Comparison of ENCODE assay signal across 25 mouse cellular contexts in the genomic region with DNA sequence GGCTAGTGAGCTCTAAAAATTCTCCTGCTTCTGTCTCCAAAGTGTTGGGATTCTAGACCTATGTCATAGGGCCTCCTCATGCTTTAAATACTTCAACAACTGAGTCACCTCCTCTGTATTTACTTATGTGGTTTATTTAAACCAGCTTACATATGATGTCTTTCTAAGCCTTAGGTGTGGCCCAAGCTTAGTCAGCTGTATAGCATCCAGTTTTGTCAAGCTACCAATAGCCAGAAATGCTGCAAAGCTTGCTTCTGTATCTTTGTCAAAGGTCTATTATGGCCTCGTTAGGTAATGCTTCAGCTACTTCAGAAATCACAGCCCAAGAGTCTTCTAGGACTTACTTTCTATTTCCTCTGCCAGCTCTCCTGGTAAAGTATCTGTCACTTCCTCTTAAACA.
A peak's percentile ranks its signal among the peaks of the same experiment; 100 is the strongest.
DNase-seq lines count a peak whose midpoint lies in the region; ATAC-seq and TF ChIP-seq lines count a peak whose summit lies in the region.
"Had no signal": no experiment of that assay in that cellular context is flagged by ENCODE, and none has a peak within 500 bp of the region (broad histone marks: within the 10 kb centered on the region; RNA-seq: fewer than 3 reads in every experiment).

No protein-coding gene starts in this region.

- no peak for TF ChIP-seq POLR2A in myocyte (IDR thresholded peaks at IDR 0.05; ENCODE audit: insufficient read length, low read depth)

- H3ac ChIP-seq in C2C12 (ENCODE audit: control insufficient read depth, insufficient read length, low read depth) = no peak overlapping the region
- H3ac ChIP-seq in myocyte (ENCODE audit: control insufficient read depth, insufficient read length) = no peak overlapping the region

- POLR2A ChIA-PET in Patski (lab: Charles Lee) = no interaction called here

- H3K9me3 ChIP-seq in hindbrain, embryonic 11.5 days (ENCODE audit: control insufficient read depth, low read length) = no peaks in the 10 kb centered on the region
- H3K9me3 ChIP-seq in intestine, postnatal 0 days (ENCODE audit: control insufficient read depth) = no peaks in the 10 kb centered on the region
- H3K9me3 ChIP-seq: embryonic facial prominence, embryonic 10.5 days; embryonic facial prominence, embryonic 13.5 days had no signal

- peak overlapping the region; percentile 64 for H3K4me2 ChIP-seq in myocyte (ENCODE audit: low read depth)
- no peak overlapping the region for H3K4me2 ChIP-seq in hindbrain, embryonic 11.5 days (replicated peaks; ENCODE audit: low read depth, low read length)
- H3K4me2 ChIP-seq in intestine, postnatal 0 days (replicated peaks; ENCODE audit: low read depth) = no peak overlapping the region
- H3K4me2 ChIP-seq: embryonic facial prominence, embryonic 13.5 days; heart, embryonic 11.5 days; hindbrain, embryonic 14.5 days had no signal

- H3K36me3 ChIP-seq in C2C12 (ENCODE audit: control insufficient read depth, insufficient read depth) = no peaks in the 10 kb centered on the region
- H3K36me3 ChIP-seq in myocyte (ENCODE audit: control insufficient read depth, insufficient read depth) = no peaks in the 10 kb centered on the region
- no peaks in the 10 kb centered on the region for H3K36me3 ChIP-seq in hindbrain, embryonic 11.5 days (ENCODE audit: control insufficient read depth, insufficient read depth, low read length)
- no peaks in the 10 kb centered on the region for H3K36me3 ChIP-seq in intestine, postnatal 0 days (ENCODE audit: control insufficient read depth, insufficient read depth)
- H3K36me3 ChIP-seq: embryonic facial prominence, embryonic 10.5 days; embryonic facial prominence, embryonic 13.5 days had no signal

- TF ChIP-seq CTCF in C2C12 (IDR thresholded peaks at IDR 0.05; ENCODE audit: control insufficient read depth, insufficient read depth, insufficient read length) (no peak), Patski (IDR thresholded peaks at IDR 0.05) (no peak)
- TF ChIP-seq CTCF in intestine, postnatal 0 days (IDR thresholded peaks at IDR 0.05; ENCODE audit: low read depth) = no peak

- no peaks in the 10 kb centered on the region for H3K27me3 ChIP-seq in C2C12 (ENCODE audit: control insufficient read depth, insufficient read depth, insufficient read length)
- H3K27me3 ChIP-seq in Patski = no peaks in the 10 kb centered on the region
- no peaks in the 10 kb centered on the region for H3K27me3 ChIP-seq in myocyte (ENCODE audit: control insufficient read depth, insufficient read depth, insufficient read length)
- no peaks in the 10 kb centered on the region for H3K27me3 ChIP-seq in hindbrain, embryonic 11.5 days (ENCODE audit: control insufficient read depth, insufficient read depth, low read length)
- no peaks in the 10 kb centered on the region for H3K27me3 ChIP-seq in intestine, postnatal 0 days (replicated peaks; ENCODE audit: control insufficient read depth, insufficient read depth, low read length)
- H3K27me3 ChIP-seq: embryonic facial prominence, embryonic 13.5 days had no signal

- 81% methylated on average over 1 of the region's 1 CpGs for WGBS in hindbrain, embryonic 11.5 days
- WGBS in intestine, postnatal 0 days = 60% methylated on average over 1 of the region's 1 CpGs

- CTCF ChIA-PET in Patski (lab: Charles Lee) = interaction anchor here (1.1 to 1.3 kb wide), 2 partner anchors 8 to 12 kb away, joined by 3 read pairs; no protein-coding TSS in a partner anchor

- no peaks in the 10 kb centered on the region for H3K4me1 ChIP-seq in hindbrain, embryonic 11.5 days (replicated peaks; ENCODE audit: control insufficient read depth, insufficient read depth, low read length)
- no peaks in the 10 kb centered on the region for H3K4me1 ChIP-seq in intestine, postnatal 0 days (replicated peaks; ENCODE audit: control insufficient read depth, insufficient read depth, low read length)
- H3K4me1 ChIP-seq: embryonic facial prominence, embryonic 10.5 days; embryonic facial prominence, embryonic 13.5 days had no signal

- H3K27ac ChIP-seq in hindbrain, embryonic 11.5 days (ENCODE audit: low read depth, low read length) = no peak overlapping the region
- H3K27ac ChIP-seq in intestine, postnatal 0 days (ENCODE audit: low read depth, low read length) = no peak overlapping the region
- H3K27ac ChIP-seq: embryonic facial prominence, embryonic 10.5 days; embryonic facial prominence, embryonic 13.5 days; gastrocnemius, adult 2 months; hindbrain, embryonic 14.5 days; hindbrain, postnatal 0 days had no signal

- DNase-seq in Patski (ENCODE audit: low read depth, low spot score) = peak; percentile 13
- no peak for DNase-seq in hindbrain, embryonic 11.5 days (ENCODE audit: low spot score)
- DNase-seq in urinary bladder, postnatal 4 days (ENCODE audit: low spot score in 2 of 2) = no peak
- DNase-seq: adrenal gland, adult 8-10 months; adrenal gland, postnatal 25 days; B cell, adult 2 months; cerebellum, adult 11-12 months; cerebellum, postnatal 36 days; embryo, embryonic 11 days; forebrain, postnatal 0 days; gastrocnemius, adult 2 months; gastrocnemius, postnatal 14 days; heart, adult 11 months had no signal

- H3K79me3 ChIP-seq in C2C12 (ENCODE audit: low read depth) = no peaks in the 10 kb centered on the region

- H3K9ac ChIP-seq in hindbrain, embryonic 11.5 days (ENCODE audit: low read depth, low read length) = no peak overlapping the region
- no peak overlapping the region for H3K9ac ChIP-seq in intestine, postnatal 0 days (ENCODE audit: low read depth, low read length)
- H3K9ac ChIP-seq: embryonic facial prominence, embryonic 13.5 days; forebrain, postnatal 0 days; hindbrain, embryonic 14.5 days had no signal

- H3K4me3 ChIP-seq in C2C12 (ENCODE audit: insufficient read depth, poor library complexity, severe bottlenecking) = no peak overlapping the region
- H3K4me3 ChIP-seq in myocyte = no peak overlapping the region
- H3K4me3 ChIP-seq in hindbrain, embryonic 11.5 days (ENCODE audit: low read depth, low read length) = no peak overlapping the region
- H3K4me3 ChIP-seq in intestine, postnatal 0 days (ENCODE audit: low read depth, low read length) = no peak overlapping the region
- H3K4me3 ChIP-seq: embryonic facial prominence, embryonic 10.5 days; embryonic facial prominence, embryonic 13.5 days; gastrocnemius, adult 2 months had no signal

- no peaks in the 10 kb centered on the region for H3K79me2 ChIP-seq in C2C12 (ENCODE audit: control insufficient read depth, insufficient read depth)
- H3K79me2 ChIP-seq in myocyte (ENCODE audit: control insufficient read depth, insufficient read depth) = no peaks in the 10 kb centered on the region

- in situ Hi-C loops in Patski (cut with MboI; ENCODE audit: low pct_unique_long_range_greater_than_20kb) = no loop called here

- ATAC-seq in Patski = peak; percentile 97
- ATAC-seq in hindbrain, embryonic 11.5 days (ENCODE audit: low FRiP score) = no peak
- ATAC-seq in intestine, postnatal 0 days = no peak
- ATAC-seq: CD4-positive, CD25-positive, alpha-beta regulatory T cell, adult 4 months; forebrain, embryonic 14.5 days; forebrain, postnatal 0 days; hindbrain, postnatal 0 days; inflammation-experienced regulatory T-cells, adult 6 months; intestine, embryonic 16.5 days had no signal

TF ChIP-seq in C2C12, 6 proteins besides CTCF, POLR2A, EP300 and RAD21:
- peak; percentile 97 for TF ChIP-seq FOSL1 (IDR thresholded peaks at IDR 0.05; ENCODE audit: insufficient read depth, low read length, poor library complexity, severe bottlenecking)
- TF ChIP-seq MAX (IDR thresholded peaks at IDR 0.05) = no peak

TF ChIP-seq in myocyte, 11 proteins besides CTCF, POLR2A, EP300 and RAD21:
- TF ChIP-seq CEBPB (IDR thresholded peaks at IDR 0.05; ENCODE audit: insufficient read depth, poor library complexity, severe bottlenecking) = peak; percentile 39; the same call in 1 of the 2 replicates
- no peak for TF ChIP-seq TCF12 (IDR thresholded peaks at IDR 0.05; ENCODE audit: insufficient read depth, poor library complexity, severe bottlenecking)
